Mouse (Mus musculus): ENCODE results near the gene Kxd1.

Kxd1 gene

GRCm38 (mm10) chr8:70466305-70466704, 61.5 kb downstream of the Kxd1 start:
- no peak for DNase-seq

DNA sequence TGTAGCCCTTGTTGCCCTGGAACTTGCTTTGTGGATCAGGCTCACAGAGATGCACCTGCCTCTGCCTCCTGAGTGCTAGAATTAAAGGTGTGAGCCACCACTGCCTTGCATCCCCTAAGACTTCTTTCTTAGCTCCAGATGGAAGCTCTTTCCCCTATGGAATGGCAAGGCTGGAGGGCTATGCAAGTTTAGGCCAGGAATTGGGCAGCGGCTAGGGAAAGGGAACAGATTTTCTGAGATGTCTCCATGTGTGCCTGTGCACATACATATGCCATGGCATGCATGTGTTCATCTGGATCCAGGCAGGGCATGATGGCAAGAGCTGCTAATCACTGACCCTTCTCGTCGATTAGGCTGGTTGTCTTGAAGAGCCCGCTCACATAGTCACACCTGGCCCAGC, 62.1 kb downstream of the Kxd1 start:
- no peak for DNase-seq

- DNase-seq: no peak
Observed at GRCm38 (mm10) chr8:70464162-70464561, 63.6 kb downstream of the Kxd1 start.

GRCm38 (mm10) chr8:70463306-70463705, 64.5 kb downstream of the Kxd1 start:
- no peak for DNase-seq

DNA sequence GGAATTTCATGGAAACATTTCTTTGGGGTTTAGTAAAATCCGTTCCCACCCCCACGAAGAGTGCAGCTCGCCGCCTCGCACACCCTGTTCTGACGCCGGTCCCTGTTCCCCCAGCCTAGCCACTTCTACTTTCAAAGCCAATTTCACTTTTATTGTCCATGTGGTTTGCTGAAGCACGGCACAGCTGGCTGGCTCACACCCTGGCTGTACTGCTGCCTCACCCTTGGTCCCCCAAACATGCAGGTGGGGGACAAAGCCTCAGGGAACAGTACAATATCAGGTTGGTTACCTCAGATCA, 65.3 kb downstream of the Kxd1 start:
- DNase-seq: no peak

GRCm38 (mm10) chr8:70461765-70462515, 65.8 kb downstream of the Kxd1 start:
- DNase-seq: no peak

DNA sequence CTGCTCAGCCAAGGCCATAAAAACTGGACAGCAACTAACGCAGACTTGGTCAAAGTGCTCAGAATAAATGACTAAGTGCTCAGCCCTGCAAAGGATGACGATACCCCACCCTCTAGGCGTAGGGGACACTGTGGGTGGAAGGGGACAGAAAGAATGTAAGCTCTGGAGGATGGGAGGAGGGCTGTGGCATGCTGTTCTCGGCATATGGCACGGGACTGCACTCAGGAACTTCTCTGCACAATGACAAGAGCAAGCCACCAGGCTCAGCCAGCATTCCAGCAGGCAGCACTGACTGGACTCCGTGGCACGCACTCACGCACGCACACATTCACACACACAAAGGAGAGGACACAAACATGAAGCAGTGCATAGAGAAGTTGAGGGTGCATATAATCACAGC, 67.2 kb downstream of the Kxd1 start:
- DNase-seq: no peak

DNA sequence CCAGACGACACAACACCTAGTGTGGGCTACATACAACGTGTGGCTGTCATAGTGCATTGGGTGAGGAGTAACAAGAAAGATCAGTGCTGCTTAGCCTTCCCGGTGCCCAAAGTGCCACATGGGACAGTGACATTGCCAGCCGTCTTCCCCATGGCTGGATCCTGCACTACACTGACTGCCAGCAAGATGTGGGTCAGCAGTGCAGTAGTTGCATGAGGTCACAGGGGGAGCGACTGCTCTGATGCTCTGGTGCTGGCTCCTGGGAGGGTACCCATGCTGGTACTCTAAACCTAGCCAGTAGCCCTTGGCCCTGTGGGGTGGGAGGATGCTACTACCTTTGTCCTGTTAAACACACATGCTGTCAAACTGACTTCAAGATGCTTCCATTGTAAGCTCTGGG, 67.6 kb downstream of the Kxd1 start:
- DNase-seq: no peak

DNA sequence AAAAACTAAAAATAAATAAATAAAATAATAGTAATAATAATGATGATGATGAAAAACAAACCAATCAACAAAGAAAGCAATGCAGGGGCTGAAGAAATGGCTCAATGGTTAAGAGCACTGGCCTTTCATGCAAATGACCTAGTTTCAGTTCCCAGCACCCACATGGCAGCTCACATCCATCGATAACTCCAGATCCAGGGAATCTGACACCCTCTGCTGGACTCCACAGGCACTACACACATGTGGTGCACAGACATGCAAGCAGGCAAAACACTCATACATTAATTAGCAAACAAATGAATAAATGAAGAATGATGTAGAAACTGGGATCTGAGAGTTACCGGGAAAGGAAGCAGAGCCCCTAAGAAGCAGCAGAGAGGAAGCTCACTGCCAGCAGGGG, 68.1 kb downstream of the Kxd1 start:
- no peak for DNase-seq

DNA sequence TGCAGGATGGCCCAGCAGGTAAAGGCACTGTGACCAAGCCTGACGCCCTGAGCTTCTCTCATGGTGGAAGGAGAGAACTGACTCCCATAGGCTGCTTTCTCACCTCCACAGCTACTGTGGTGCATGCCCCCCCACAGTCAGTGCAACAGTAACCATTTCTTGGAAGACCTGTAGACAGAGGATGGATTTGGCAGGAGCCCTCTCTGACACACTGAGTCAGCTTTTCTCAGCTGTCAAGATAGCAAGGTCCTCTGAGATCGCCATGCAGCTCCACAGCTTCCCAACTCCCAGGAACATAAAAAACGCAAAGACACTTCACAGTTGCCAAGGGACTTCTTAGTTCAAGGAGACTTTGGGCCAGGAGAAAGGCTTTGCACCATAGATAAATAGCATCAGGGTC, 69.3 kb downstream of the Kxd1 start:
- no peak for DNase-seq

All from embryo, embryonic 11 days (tissue).